In genomic region chr3:52181326-52182101, GRCm38 (mm10) we compare ENCODE assay signal across 8 mouse cellular contexts.
DNase-seq lines count a peak whose midpoint lies in the region; ATAC-seq and TF ChIP-seq lines count a peak whose summit lies in the region.

No protein-coding gene starts in this region.

- peaks cover 26% of the 10 kb centered on the region; the same call in 1 of the 2 replicates for H3K4me1 ChIP-seq in kidney, postnatal 0 days (replicated peaks; ENCODE audit: insufficient read depth, low read length)
- peaks cover 34% of the 10 kb centered on the region for H3K4me1 ChIP-seq in embryonic facial prominence, embryonic 13.5 days
- peaks cover 35% of the 10 kb centered on the region for H3K4me1 ChIP-seq in hindbrain, embryonic 12.5 days
- peaks cover 56% of the 10 kb centered on the region for H3K4me1 ChIP-seq in neural tube, embryonic 12.5 days

- no peaks in the 10 kb centered on the region for H3K27me3 ChIP-seq in kidney, postnatal 0 days (ENCODE audit: insufficient read depth, low read length)
- no peaks in the 10 kb centered on the region for H3K27me3 ChIP-seq in embryonic facial prominence, embryonic 13.5 days
- peaks cover 5% of the 10 kb centered on the region for H3K27me3 ChIP-seq in hindbrain, embryonic 12.5 days
- H3K27me3 ChIP-seq in neural tube, embryonic 12.5 days (replicated peaks) = no peaks in the 10 kb centered on the region

- no peak; the same call in 1 of the 2 replicates for TF ChIP-seq CTCF in kidney, postnatal 0 days (IDR thresholded peaks at IDR 0.05; ENCODE audit: low read depth)

- H3K36me3 ChIP-seq in kidney, postnatal 0 days (ENCODE audit: insufficient read depth, low read length) = no peaks in the 10 kb centered on the region
- H3K36me3 ChIP-seq in embryonic facial prominence, embryonic 13.5 days = no peaks in the 10 kb centered on the region
- H3K36me3 ChIP-seq in hindbrain, embryonic 12.5 days = no peaks in the 10 kb centered on the region
- no peaks in the 10 kb centered on the region for H3K36me3 ChIP-seq in neural tube, embryonic 12.5 days

- no peak for ATAC-seq in kidney, postnatal 0 days (replicated peaks; ENCODE audit: low FRiP score, low read depth)
- ATAC-seq in embryonic facial prominence, embryonic 13.5 days (ENCODE audit: insufficient number of reproducible peaks, insufficient read depth, low FRiP score, low TSS enrichment, low read depth) = no peak
- ATAC-seq in hindbrain, embryonic 12.5 days (ENCODE audit: low FRiP score) = 0 out of 2 replicates have a peak, but pooled peaks have one; percentile 5
- ATAC-seq in neural tube, embryonic 12.5 days (ENCODE audit: low FRiP score, low read depth) = no peak

- peak overlapping the region; percentile 89; the same call in 1 of the 2 replicates for H3K27ac ChIP-seq in kidney, postnatal 0 days
- H3K27ac ChIP-seq in embryonic facial prominence, embryonic 13.5 days = peak overlapping the region; percentile 94
- peak overlapping the region; percentile 94 for H3K27ac ChIP-seq in hindbrain, embryonic 12.5 days
- H3K27ac ChIP-seq in neural tube, embryonic 12.5 days = peak overlapping the region; percentile 90; the same call in 1 of the 2 replicates

- H3K4me3 ChIP-seq in kidney, postnatal 0 days (replicated peaks; ENCODE audit: low read depth, low read length) = no peak overlapping the region
- H3K4me3 ChIP-seq in embryonic facial prominence, embryonic 13.5 days = no peak overlapping the region
- H3K4me3 ChIP-seq in hindbrain, embryonic 12.5 days = no peak overlapping the region
- H3K4me3 ChIP-seq in neural tube, embryonic 12.5 days = no peak overlapping the region

- H3K4me2 ChIP-seq in kidney, postnatal 0 days (ENCODE audit: low read length) = no peak overlapping the region
- peak overlapping the region; percentile 52; the same call in 1 of the 2 replicates for H3K4me2 ChIP-seq in embryonic facial prominence, embryonic 13.5 days
- H3K4me2 ChIP-seq in hindbrain, embryonic 12.5 days (replicated peaks) = no peak overlapping the region
- peak overlapping the region; percentile 41; the same call in 1 of the 2 replicates for H3K4me2 ChIP-seq in neural tube, embryonic 12.5 days (replicated peaks)

- 78% methylated on average over 9 of the region's 9 CpGs for WGBS in kidney, postnatal 0 days
- 85% methylated on average over 9 of the region's 9 CpGs for WGBS in embryonic facial prominence, embryonic 13.5 days
- 89% methylated on average over 9 of the region's 9 CpGs for WGBS in hindbrain, embryonic 12.5 days
- 84% methylated on average over 9 of the region's 9 CpGs for WGBS in neural tube, embryonic 12.5 days

- DNase-seq in kidney, postnatal 0 days (ENCODE audit: low spot score) = no peak
- no peak for DNase-seq in kidney, postnatal 25 days
- DNase-seq in layer of hippocampus, adult 8-10 months (ENCODE audit: low spot score in 2 of 2) = no peak
- DNase-seq in gastrocnemius, postnatal 4 days (ENCODE audit: low spot score in 2 of 2) = no peak
- no peak for DNase-seq in Muller cell, postnatal 12 days (ENCODE audit: inconsistent ontology term)

- H3K9ac ChIP-seq in kidney, postnatal 0 days (ENCODE audit: low read depth, low read length) = no peak overlapping the region
- H3K9ac ChIP-seq in embryonic facial prominence, embryonic 13.5 days = no peak overlapping the region
- no peak overlapping the region for H3K9ac ChIP-seq in hindbrain, embryonic 12.5 days
- H3K9ac ChIP-seq in neural tube, embryonic 12.5 days = no peak overlapping the region

- no peaks in the 10 kb centered on the region for H3K9me3 ChIP-seq in kidney, postnatal 0 days (replicated peaks; ENCODE audit: low read length)
- H3K9me3 ChIP-seq in embryonic facial prominence, embryonic 13.5 days = no peaks in the 10 kb centered on the region
- no peaks in the 10 kb centered on the region for H3K9me3 ChIP-seq in hindbrain, embryonic 12.5 days (replicated peaks)
- H3K9me3 ChIP-seq in neural tube, embryonic 12.5 days = no peaks in the 10 kb centered on the region

Comparison
In these comparisons a context has a peak if more than half of its experiments do, and no peak if none do; other contexts are left out.
1. H3K4me2 ChIP-seq: peak in embryonic facial prominence, embryonic 13.5 days (single experiment) and neural tube, embryonic 12.5 days (single experiment); none in kidney, postnatal 0 days (single experiment) and hindbrain, embryonic 12.5 days (single experiment).
2. Peak in every context shown above with its lines, with median percentiles within 50 percentile points of each other: H3K27ac ChIP-seq.